Mouse (Mus musculus) heart, postnatal 36 days (tissue): ENCODE data around the gene Blvrb. TPM values are rescaled to one million over a fixed set of nuclear protein-coding genes. Genes with fewer than 3 reads are reported as not detected.
A peak's percentile ranks its signal among the peaks of the same experiment; 100 is the strongest.
"Not testable (repeated sequence)": the region's sequence is repeated elsewhere in the genome, so short reads cannot be mapped to it uniquely, and the experiment has no call there.

Experiments
- DNase-seq, 2 experiments: peaks; one replicate each; pipeline ENCODE4 v3.0.0; 2021 to 2022
- intact Hi-C: fragments of 180-260 bp; cut with DNase I; formaldehyde crosslinking; loops from one replicate; pipeline ENCODE4 v1.15.1; 2025
- total RNA-seq, 2 experiments: library from RNA; stranded (reverse); gene quantifications; 2 replicates each; pipeline ENCODE4 v1.2.3; 2021

Gene Blvrb
- total RNA-seq, 2 experiments from 2014 or later = 29.9 to 31.8 TPM

DNA sequence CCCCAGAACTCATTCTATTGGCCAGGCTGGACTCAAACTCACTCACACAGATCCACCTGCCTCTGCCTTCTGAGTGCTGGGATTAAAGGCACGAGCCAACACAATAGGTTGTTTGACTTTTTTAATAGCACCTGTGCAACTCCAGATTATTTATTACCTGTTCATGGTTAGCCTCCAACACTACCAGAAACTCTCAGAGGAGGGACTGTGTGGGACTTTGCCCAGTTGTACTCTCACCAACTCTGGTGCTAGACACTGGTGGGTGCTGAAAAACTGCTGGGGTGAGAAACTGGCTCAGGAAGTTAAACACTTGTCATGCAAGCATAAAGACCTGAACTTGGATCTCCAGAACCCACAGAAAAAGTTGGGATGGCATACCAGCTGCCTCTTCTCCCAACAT is 32.0 kb downstream of the Blvrb start:
- intact Hi-C loops = loop anchor here (10.0 kb wide), 1 partner anchor 315 kb away; the partner anchor contains the start of gene Egln2
- DNase-seq = no peak

DNA sequence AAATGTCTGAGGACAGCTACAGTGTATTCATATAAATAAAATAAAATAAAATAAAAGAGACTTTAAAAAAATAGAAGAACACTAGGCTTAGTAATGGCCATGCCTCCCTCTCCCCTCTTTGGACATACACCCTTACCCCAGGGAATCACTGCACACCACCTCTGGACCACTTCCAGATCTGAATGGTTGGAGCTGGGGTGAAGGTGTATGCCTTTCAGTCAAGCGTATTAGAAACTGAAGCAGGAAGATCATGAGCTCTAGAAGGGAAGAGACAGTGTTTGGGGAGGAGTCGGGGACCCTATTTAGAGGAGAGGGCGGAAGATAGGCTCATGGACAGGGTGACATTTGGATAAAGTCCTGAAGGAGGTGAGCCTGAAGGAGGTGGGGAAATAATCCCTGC is 32.7 kb downstream of the Blvrb start:
- intact Hi-C loops = loop anchor here (10.0 kb wide), 1 partner anchor 316 kb away; the partner anchor contains the start of gene Egln2

DNA sequence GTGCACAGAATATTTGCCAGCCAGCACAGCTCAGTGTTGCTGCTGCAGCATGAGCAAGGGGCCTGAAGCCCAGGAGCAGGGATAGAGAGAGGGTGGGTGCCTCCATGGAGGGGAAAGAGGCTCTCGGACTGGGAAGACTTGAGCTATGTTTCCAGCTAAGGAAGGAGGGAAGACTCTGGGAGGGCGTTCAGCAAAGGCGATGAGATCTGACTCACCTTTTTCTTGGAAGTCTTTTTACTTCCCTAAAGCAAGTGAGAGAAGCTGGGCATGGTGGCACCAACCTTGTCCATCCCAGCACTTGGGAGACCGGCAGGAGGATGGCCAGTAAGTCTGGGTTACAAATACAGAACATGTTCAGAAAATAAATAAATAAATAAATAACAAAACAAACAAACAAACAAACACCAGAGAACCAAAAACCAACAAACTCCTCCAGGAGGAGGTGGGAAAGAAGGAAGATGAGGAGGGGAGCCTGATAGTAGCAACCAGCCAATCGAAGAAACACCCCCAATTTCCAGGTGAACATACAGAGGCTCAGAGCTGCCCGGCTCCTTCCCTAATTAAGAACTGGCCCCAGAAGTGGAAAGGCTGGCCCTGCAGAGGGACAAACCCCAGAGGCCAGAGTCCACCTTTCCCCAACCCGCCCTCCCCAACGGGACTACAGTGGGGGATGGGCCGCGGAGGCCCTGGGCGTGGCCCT is 33.3 kb downstream of the Blvrb start:
- intact Hi-C loops = loop anchor here (10.0 kb wide), 1 partner anchor 316 kb away; the partner anchor contains the start of gene Egln2
- no peak for DNase-seq

More for the DNA sequence above, 32.7 kb downstream of the Blvrb start:
- no peak for DNase-seq

DNA sequence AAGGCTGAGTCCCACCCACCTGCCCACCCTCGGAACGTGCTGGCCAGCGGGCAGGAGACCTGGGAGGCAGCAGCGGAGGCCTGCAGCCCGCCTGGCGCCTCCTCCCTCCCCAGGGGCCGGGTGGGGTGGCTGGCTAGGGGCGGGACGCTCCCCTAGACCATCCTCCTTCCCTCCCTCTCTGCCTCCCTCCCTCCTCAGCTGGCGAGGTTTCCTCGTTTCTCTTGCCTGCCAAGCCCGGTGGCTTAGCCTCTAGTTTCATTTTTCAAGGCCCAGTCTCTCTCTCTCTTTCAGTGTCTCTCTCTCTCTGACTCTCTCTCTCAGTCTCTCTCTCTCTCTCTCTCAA is 33.8 kb downstream of the Blvrb start:
- peak; percentile 88 to 89 for DNase-seq
- intact Hi-C loops = loop anchor here (10.0 kb wide), 1 partner anchor 317 kb away; the partner anchor contains the start of gene Egln2

DNA sequence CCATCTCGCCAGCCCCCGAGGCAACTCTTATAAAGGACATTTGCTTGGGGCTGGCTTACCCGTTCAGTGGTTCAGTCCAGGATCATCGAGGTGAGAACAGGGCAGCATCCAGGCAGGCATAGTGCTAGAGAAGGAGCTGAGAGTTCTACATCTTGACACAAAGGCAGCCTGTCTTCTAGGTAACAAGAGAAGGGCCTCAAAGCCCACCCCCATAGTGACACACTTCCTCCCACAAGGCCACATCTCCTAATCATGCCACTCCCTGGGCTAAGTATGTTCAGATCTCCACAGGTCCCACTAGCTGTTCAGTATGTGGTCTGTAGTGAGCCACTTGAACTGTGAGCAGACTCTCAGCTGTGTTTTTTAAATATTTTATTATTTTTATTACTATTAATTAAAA is 36.1 kb downstream of the Blvrb start:
- intact Hi-C loops = loop anchor here (10.0 kb wide), 1 partner anchor 319 kb away; the partner anchor contains the start of gene Egln2
- no peak for DNase-seq

DNA sequence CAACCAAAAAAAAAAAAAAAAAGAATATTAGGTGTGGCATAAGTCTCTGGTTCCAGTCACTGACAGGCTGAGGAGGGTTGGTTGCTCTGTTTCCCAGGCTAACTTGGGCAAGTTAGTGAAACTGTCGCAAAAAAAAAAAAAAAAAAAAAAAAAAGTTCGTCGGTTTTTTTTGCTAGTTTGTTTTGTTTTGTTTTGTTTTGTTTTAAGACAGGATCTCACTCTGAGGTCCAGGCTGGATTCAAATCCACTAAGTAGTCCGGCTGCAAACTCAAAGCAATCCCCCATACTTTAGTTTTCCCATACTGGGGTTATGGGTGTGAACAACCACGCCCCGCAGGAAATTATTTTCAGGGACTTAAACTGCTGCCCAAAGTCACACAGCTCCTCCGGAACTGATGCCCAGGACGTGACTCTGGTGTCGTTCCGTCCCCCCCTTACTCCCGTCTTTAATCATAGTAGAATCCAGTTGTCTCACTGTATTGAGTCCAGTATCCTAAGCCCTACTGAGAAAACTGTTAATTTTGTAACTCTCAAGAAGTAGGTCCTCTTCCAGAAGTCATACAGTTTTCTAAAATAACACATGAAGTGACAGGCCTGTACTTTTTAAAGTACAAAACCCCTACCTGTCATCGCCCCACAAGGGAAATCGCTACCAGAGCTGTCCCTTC is 38.5 kb downstream of the Blvrb start:
- intact Hi-C loops = loop anchor here (10.0 kb wide), 1 partner anchor 321 kb away; the partner anchor contains the start of gene Egln2
- peak in 1 of 2 experiments; percentile 50 for DNase-seq

DNA sequence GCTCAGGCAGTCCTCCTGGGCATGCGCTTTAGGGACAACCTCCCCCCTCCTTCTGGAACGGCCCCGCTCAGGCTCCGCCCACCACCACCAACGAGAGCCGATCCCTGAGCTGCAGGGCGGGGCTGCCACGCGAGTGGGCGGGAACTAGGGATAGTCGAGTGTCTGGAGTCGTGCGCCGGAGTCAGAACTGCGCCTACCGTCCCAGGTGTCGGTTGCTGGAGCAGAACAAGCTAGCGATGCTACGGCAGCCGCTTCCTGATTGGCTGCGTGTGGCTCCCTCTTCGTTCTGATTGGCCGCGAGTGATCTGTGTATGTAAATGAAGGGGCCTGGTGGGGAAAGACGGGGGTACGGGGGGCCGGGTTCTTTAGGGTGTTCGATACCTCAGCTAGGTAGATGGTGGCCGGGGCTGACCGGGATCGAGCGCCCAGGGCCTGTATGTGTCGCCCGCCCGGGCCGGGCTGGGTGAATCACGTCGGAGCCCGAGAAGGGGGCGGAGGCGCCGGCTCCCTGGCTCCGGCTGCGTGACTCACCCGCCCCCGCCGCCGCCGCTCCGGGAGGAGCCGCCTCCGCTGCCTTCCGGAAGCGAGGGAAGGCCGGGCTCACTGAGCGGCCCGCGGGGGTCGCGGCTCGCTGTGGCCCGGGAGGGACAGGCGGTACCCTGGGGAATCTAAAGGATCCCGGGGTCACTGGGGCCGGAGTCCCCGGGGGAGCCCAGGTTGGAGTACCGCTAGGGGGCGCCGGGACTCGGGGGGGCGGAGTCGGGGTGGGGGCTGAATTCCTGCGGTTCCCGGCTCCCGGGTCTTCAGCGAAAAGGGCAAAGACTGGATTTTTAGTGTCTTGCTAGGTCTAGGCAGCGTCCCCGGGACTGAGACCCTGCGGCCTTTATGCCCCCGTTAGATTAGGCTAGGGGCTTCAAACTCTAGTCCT is 39.3 kb downstream of the Blvrb start, which contains the start of gene Sertad1:
Gene Sertad1, plus strand, starts transcription at position 141 of the 928 bp plus-strand sequence.
- DNase-seq = peak; percentile 100
- intact Hi-C loops = loop anchor here (10.0 kb wide), 1 partner anchor 322 kb away; the partner anchor contains the start of gene Egln2

DNA sequence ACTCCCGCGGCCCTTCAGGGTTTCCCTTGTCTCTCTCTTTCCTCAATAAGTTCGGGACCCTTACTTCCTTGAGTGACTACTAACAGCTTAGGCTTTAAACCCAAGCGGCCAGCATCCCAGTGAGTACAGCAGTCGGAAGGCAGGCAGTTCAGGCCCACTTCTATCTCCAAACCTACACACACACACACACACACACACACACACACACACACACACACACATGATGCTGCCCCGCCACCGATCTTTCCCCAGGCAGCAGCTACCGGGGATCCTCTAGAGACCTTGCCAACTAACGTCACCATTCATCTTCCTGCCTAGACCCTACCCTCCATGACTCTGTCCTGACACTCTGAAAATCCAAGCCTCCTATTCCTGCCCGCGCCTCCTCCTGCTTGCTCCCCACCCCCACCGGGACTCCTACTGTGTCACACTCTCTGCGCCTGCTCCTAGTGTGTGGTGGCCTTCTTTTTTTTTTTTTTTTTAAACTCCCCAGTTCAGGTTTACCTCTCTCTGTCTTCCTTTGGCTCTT is 40.0 kb downstream of the Blvrb start:
- peak; percentile 49 to 51 for DNase-seq
- intact Hi-C loops = loop anchor here (10.0 kb wide), 1 partner anchor 323 kb away; the partner anchor contains the start of gene Egln2

DNA sequence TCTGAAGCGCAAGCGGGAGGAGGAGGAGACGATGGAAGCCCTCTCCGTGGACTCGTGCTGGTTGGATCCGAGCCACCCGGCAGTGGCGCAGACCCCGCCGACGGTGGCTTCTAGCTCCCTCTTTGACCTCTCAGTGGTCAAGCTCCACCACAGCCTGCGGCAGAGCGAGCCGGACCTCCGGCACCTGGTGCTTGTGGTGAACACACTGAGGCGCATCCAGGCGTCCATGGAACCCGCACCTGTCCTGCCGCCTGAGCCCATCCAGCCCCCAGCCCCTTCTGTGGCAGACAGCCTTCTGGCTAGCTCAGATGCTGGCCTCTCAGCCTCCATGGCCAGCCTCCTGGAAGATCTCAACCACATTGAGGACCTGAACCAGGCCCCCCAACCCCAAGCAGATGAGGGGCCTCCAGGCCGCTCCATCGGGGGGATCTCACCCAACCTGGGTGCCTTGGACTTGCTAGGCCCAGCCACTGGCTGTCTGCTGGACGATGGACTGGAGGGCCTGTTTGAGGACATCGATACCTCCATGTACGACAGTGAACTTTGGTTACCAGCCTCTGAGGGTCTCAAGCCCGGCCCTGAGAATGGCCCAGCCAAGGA is 41.6 kb downstream of the Blvrb start:
- intact Hi-C loops = loop anchor here (10.0 kb wide), 1 partner anchor 325 kb away; the partner anchor contains the start of gene Egln2

DNA sequence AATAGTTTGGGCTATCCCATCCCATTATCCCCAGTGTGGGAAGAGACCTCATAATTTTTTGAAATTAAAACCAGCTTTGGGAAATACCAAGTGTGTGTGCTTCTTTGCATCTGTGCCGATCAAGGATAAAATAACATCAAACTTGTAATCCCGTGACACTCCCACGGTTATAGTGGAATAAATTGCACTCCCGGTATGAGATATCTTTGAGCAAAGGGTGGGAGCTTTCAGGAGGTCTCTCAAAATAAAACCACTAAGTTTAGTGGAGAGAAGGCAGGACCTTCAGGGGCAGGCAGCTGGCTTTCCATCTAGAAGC is 42.4 kb downstream of the Blvrb start:
- intact Hi-C loops = loop anchor here (2.0 kb wide), 1 partner anchor 15 kb away; no protein-coding TSS in a partner anchor
- no peak for DNase-seq

More for the DNA sequence above, 41.6 kb downstream of the Blvrb start:
- DNase-seq = no peak

DNA sequence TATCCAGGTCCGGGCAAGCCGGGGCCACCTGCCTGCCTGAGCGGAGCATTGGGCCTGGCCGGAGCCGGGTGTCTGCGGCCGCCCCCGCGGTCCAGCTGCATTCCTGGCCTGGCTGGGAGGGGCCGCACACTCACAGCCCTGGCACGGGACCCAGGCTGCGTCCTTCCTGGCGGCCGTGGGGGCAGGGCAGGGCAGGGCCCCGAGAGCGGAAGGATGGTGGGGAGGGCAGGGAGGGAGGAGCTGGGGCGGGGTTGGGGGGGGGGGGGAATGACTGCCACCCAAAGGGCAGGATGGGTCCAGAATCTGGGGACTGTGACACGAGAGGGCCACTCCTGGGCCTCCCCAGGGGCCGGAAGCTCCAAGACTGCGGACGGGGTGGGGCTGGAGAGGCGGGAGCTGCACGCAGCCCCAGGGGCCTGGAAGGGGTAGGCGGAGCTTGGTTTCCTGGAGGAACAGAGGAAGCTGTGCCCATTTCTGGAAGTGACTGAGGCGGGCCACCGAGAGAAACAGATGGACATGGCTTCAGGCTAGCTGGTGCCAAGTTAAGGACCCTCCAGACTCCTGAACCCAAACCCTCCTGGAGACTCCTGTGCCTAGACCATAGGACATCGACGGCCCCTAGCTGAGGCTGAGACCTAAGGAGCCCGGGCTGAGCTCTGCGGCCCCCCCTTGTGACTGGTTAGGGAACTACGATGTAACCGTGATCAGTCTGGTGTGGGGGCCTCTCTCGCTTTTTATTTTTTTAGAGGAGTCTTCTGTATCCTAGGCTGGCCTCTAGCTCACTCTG is 43.0 kb downstream of the Blvrb start:
- DNase-seq = peak; percentile 92 to 96
- intact Hi-C loops = loop anchor here (2.0 kb wide), 1 partner anchor 16 kb away; no protein-coding TSS in a partner anchor

DNA sequence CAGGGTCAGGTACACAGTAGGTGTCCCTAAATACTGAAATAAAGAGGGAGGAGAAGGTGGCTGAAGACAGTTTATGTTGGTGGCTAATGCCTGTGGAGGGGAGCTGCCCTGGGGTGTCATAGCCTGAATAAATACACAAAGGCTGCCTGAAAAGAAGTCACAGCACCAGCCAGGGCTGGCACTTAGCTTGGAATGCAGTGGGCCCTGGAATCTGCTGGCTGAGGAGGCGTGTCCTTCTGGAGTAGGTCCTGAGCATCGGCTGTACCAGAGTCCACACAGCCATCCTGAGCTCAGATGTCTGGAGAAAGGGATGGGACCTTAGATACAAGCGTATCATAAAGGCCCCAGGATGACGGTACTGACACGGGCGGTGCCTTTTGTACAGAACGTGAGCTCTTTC is 44.1 kb downstream of the Blvrb start:
- no peak for DNase-seq
- intact Hi-C loops = loop anchor here (2.0 kb wide), 2 partner anchors 15 to 17 kb away; no protein-coding TSS in a partner anchor

DNA sequence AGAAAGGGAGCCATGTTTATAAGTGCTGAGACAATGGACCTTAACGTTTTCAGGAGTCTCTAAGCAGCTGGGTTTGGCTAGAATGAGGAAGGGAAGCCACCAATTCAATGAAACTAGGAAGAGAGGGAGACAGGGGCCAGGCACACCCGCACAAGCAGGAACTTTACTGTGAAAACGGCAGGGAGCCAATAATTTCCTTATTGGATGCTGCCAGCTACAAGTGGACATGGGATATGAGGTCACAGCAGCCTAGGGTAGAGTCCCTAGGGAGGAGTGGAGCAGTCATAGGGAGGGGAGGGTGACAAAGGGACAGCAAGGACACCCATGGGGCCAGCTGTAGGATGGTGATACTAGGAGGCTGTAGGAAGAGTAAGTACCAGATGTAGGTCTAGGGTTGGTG is 45.2 kb downstream of the Blvrb start:
- DNase-seq = no peak
- intact Hi-C loops = loop anchor here (2.0 kb wide), 1 partner anchor 14 kb away; no protein-coding TSS in a partner anchor

DNA sequence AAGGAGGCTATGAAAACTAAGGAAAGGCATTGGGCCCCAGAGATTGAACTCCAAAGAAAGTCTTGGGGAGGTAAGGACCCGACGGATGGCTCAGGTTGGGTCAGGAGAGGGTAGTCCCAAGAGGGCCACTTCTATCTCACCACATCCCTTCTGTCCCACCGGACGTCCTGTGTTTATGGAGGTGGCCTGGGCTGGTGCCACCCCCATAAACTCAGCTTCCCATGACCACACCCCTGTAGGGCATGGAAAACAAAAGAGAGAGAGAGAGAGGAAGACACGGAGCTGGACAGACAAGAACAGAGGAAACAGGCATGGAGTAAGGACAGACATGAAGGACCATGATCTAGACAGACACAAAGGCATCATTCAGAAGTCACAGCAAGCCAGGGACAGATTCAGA is 45.7 kb downstream of the Blvrb start:
- no peak for DNase-seq
- intact Hi-C loops = loop anchor here (2.0 kb wide), 1 partner anchor 13 kb away; no protein-coding TSS in a partner anchor

DNA sequence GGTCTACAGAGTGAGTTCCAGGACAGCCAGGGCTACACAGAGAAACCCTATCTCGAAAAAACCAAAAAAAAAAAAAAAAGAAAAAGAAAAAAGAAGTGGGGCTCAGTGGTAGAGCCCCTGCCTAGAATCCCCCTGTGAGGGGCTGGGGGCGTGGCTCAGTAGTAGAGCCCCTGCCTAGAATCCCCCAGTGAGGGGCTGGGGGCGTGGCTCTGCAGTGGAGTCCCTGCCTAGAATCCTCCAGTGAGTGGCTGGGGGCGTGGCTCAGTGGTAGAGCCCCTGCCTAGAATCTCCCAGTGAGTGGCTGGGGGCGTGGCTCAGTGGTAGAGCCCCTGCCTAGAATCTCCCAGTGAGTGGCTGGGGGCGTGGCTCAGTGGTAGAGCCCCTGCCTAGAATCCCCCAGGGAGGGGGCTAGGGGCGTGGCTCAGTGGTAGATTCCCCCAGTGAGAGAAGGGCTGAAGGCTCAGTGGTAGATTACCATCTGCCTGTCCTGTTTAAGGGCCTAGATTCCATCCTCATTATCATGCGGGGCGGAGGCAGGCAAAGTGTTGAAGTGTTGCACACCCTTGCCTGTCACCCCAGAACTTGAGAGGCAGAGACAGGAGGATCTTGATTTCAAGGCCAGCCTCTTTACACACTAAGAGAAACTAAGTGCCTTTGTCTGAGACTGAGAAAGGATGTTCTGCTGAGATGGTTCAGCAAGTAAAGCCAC is 47.0 kb downstream of the Blvrb start:
- DNase-seq, intact Hi-C loops: not testable (repeated sequence)

DNA sequence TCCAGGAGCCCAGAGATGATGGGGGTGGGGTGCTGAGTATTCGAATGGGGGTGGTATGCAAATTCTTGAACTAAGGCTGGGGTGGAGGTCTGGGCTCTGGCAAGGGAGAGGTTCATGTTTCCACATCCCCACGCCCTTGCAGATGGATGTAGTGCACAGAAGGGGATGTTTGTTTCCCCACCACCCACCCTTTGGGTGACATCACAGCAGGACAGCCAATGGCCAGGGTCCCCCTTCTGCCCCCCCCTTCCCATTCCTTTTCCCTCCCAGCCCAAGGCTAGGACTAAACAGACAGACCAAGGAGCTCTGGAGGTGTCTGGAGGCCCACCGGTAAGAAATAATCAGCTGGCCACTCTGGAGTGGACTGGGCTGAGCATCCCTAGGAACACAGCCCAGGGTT is 51.3 kb downstream of the Blvrb start, which contains the start of gene Prx:
Gene Prx, plus strand, starts transcription at position 289 of the 400 bp plus-strand sequence.
- intact Hi-C loops = no loop called here
- DNase-seq = no peak

DNA sequence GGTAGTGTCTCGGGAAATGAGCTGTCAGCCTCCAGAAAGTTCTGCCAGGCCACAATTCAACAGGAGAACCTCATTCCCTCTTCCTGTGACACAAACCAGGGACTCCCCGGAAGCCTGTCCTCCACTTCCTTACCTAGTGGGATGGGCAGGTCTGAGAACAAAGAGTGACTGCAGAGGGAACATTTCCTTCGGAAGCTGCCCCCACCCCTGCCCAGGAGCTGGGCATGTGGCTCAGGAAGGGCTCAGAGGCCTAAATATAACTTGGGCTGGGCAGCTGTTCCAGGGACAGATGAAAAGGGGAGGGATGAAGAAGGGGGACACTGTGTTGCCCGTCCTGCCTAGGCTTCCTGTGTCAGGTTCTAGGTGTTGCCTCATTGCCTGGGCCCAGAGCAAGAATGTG is 53.8 kb downstream of the Blvrb start:
- peak; percentile 31 to 49 for DNase-seq
- intact Hi-C loops = no loop called here
